Mouse (Mus musculus) brown adipose tissue, adult 24 weeks (tissue): Measurements from ENCODE around the gene Btbd8. TPM values are rescaled to one million over a fixed set of nuclear protein-coding genes. Genes with fewer than 3 reads are reported as not detected.

Source experiments
- H3K27ac ChIP-seq: fragments of 200-500 bp; replicated peaks from 2 replicates; pipeline ENCODE4 v1.5.1; 2012; ENCODE audit warnings: low read depth, mild to moderate bottlenecking, low read length
- H3K4me1 ChIP-seq: fragments of 200-500 bp; 2 replicates; pipeline ENCODE4 v1.6.1; 2012; ENCODE audit warnings: low read length, mixed read lengths; ENCODE audit not compliant: control insufficient read depth, insufficient read depth, insufficient read length
- H3K4me3 ChIP-seq: fragments of 200-500 bp; 2 replicates; pipeline ENCODE4 v1.5.1; 2012; ENCODE audit warnings: low read depth, mild to moderate bottlenecking, low read length, moderate library complexity; ENCODE audit not compliant: insufficient read depth
- polyA plus RNA-seq: library from polyadenylated mRNA; stranded (reverse); fragments of >200 nt; gene quantifications from 2 replicates; pipeline ENCODE4 v1.2.4, GENCODE M21; 2012; ENCODE audit not compliant: missing spikeins, insufficient read depth, insufficient read length

The Btbd8 gene
- polyA plus RNA-seq, 1 experiment: 3.8 TPM

DNA sequence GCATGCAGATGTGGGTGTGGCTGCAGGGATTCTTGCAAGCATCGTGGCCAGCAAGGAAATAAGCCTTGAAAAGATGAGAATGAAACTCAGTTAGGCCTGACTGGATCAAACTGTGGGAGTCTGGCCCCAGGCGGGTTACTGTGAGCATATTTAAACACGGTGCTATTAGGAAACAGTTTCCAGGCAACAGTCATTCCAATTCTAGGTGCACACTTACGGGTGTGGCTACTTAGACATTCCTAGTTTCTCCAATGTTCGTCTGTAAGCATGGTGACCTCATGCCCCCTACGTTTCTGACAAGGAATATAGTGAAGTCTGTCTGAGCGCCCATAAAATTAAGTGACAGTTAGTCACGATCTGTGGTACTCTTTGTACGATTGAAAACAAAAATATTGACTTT lies 53.2 kb downstream of the Btbd8 start:
- no peak overlapping the region for H3K4me3 ChIP-seq
- no peak overlapping the region for H3K27ac ChIP-seq
- H3K4me1 ChIP-seq: no peaks in the 10 kb centered on the region

DNA sequence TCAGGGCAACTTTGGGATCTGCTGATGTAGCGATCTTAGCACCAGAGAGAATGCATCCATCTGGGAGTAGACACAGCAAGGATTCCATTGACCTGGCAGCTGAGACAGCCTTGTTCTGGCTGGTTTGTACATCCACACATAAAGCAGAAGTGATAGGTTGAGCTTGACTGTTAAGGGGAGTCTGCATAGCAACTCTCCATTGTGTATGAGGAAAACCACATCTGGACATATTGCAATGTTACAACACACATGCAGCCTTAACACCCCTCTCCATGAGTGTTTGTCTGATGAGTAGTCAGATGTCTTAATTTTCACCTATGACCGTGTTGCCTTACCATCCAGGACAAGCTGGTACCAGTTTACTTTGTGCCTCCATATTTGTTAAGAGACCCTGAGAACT lies 54.7 kb downstream of the Btbd8 start:
- Histone ChIP-seq H3K4me3 (no peak overlapping the region), H3K27ac (no peak overlapping the region), H3K4me1 (no peaks in the 10 kb centered on the region)

DNA sequence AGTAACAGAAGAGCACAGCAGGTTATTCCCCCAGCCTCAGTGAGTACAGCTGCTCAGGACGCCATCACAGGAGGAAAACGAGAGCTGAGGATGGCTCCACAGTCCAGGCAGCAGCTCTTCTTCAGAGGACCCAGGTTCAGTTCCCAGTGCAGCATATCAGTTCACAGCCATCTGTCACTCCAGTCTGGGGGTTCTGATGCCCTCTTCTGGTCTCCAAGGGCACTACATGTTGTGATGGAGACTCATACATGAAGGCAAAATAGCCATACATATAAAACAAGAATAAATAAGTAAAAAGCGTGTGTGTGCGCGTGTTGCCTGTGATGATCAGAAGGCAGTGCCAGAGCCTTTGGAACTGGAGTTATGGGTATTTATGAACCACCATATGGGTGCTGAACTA lies 57.0 kb downstream of the Btbd8 start:
- no peak overlapping the region for H3K27ac ChIP-seq
- H3K4me3 ChIP-seq: no peak overlapping the region
- no peaks in the 10 kb centered on the region for H3K4me1 ChIP-seq

- no peak overlapping the region for H3K27ac ChIP-seq
- H3K4me1 ChIP-seq: no peaks in the 10 kb centered on the region
- H3K4me3 ChIP-seq: no peak overlapping the region
Observed at GRCm38 (mm10) chr5:107496047-107496446, 58.2 kb downstream of the Btbd8 start.

DNA sequence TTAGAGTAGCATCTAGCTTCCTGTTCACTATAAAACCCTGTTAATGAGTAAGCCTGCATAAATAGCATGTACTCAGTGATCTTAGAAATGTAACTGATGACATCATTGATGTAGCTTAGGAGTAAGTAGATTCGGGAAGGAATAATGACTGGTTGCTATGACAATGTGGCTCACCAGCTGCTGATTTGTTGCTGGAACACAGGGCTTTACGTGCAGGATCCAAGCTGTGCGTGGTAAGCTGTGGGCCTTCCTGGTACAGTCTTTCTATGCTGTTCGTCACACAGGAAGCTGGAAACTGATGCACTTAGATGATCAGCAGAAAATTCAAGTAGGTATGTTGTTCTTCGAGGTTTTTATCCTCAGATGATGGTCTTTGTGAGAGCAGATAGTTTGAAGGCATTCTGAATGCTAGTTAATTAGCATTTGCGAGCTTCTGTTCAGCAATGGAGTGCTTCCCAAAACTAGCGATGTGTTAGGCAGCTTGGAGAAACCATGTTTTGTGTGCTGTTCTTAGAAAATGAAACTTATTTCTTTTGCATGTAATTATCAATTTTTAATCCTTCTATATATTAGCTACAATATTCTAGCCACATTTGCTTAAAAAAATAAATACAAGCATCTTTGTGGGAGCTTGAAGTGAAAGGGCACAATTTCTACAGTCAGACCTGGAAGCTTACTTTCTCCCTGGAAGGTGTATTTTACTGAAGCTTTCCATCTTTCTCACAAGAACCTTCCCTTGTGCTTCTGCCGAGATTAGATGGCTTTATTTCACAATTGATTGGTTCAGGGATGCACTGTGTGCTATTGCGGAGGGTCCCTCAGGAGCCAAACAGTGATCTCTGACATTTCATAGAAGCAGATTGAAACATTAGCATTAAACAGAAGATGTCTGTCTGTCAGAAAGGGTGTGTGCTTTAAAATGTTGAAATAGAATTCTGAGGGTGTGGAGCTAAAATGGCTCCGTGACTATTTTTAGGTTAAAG lies 60.0 kb downstream of the Btbd8 start:
- no peak overlapping the region for H3K4me3 ChIP-seq
- no peak overlapping the region for H3K27ac ChIP-seq
- no peaks in the 10 kb centered on the region for H3K4me1 ChIP-seq

- H3K4me1 ChIP-seq: no peaks in the 10 kb centered on the region
- no peak overlapping the region for H3K4me3 ChIP-seq
- H3K27ac ChIP-seq: no peak overlapping the region
Observed at GRCm38 (mm10) chr5:107498806-107499310, 61.1 kb downstream of the Btbd8 start.

- no peaks in the 10 kb centered on the region for H3K4me1 ChIP-seq
- no peak overlapping the region for H3K27ac ChIP-seq
- no peak overlapping the region for H3K4me3 ChIP-seq
Observed at GRCm38 (mm10) chr5:107499891-107500535, 62.2 kb downstream of the Btbd8 start.

- H3K4me1 ChIP-seq: no peaks in the 10 kb centered on the region
- H3K4me3 ChIP-seq: no peak overlapping the region
- no peak overlapping the region for H3K27ac ChIP-seq
Observed at GRCm38 (mm10) chr5:107500741-107501140, 62.9 kb downstream of the Btbd8 start.

DNA sequence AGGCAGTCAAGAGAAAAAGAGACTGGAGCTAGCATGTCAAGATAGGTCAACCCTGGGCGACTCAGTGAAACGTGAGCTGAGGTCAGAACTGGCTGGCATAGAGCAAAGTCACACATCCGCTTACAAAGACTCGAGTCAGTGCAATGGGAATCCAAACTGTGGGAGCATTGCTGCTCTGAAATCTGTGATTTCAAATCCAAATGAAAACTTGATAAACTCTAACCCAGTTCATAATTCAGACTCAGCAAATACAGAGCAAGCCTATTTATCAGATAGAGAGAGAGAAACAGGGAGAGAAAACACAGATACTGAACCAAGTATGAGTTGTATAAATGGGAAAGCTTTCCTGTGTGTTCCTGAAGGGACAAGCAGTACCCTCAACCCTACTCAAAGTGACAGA lies 69.5 kb downstream of the Btbd8 start, which contains the start of gene Gm42669:
TSS of gene Gm42669 (plus strand) at position 301 of the 400 bp plus-strand sequence.
- Histone ChIP-seq H3K4me1 (no peaks in the 10 kb centered on the region), H3K4me3 (no peak within 1 kb of the TSS), H3K27ac (no peak within 1 kb of the TSS)

GRCm38 (mm10) chr5:107510503-107510902 lies 72.7 kb downstream of the Btbd8 start:
- Histone ChIP-seq H3K4me3 (no peak overlapping the region), H3K4me1 (no peaks in the 10 kb centered on the region), H3K27ac (no peak overlapping the region)

- Histone ChIP-seq H3K4me3 (no peak overlapping the region), H3K4me1 (no peaks in the 10 kb centered on the region), H3K27ac (no peak overlapping the region)
Observed at GRCm38 (mm10) chr5:107511326-107511725, 73.5 kb downstream of the Btbd8 start.

DNA sequence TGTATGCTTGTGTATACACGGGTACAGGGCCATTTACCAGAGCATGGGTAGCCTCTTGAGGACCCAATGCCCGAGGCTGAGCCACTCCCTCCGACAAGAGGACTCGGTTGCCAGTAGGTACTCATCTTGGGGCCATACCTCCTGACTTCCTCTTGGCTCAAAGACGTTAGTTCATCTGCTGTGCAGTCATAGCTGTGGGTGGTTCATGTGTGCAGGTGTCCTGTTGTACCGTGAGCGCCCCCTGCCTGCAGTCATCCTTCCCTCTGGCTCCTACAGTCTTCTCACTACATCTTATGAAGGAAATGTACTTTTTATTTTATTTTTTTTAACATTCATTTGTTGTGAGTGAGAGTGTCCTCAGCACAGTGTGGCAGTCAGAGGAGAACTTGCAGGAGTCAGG lies 75.8 kb downstream of the Btbd8 start:
- Histone ChIP-seq H3K4me1 (no peaks in the 10 kb centered on the region), H3K27ac (no peak overlapping the region), H3K4me3 (no peak overlapping the region)

GRCm38 (mm10) chr5:107515453-107515852 lies 77.7 kb downstream of the Btbd8 start:
- H3K4me3 ChIP-seq: no peak overlapping the region
- no peak overlapping the region for H3K27ac ChIP-seq
- H3K4me1 ChIP-seq: no peaks in the 10 kb centered on the region

- H3K4me1 ChIP-seq: peaks cover under 1% of the 10 kb centered on the region; the same call in 1 of the 2 replicates
- H3K27ac ChIP-seq: no peak overlapping the region
- H3K4me3 ChIP-seq: no peak overlapping the region
Observed at GRCm38 (mm10) chr5:107516087-107516486, 78.3 kb downstream of the Btbd8 start.

DNA sequence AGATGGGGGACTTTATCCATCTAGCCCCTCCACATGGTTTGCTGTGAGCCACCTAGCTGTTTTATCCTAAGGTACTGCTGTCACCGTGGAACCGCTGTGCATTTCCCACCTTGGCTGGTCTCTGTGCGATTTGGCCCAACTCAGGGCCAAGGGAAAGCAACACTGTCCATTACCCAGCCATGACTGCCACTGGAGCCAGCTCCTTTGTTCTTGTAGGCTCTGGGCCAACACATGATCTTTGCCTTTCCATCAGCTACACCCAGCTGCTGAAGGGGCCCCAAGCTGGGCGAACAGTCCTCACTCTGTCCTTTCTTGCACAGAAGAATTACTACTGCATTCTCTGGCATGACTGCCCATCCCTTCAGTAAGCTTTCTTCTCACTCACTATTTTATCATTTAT lies 80.8 kb downstream of the Btbd8 start:
- peaks cover 7% of the 10 kb centered on the region; the same call in 1 of the 2 replicates for H3K4me1 ChIP-seq
- no peak overlapping the region for H3K27ac ChIP-seq
- no peak overlapping the region for H3K4me3 ChIP-seq
